Mouse (Mus musculus) midbrain, embryonic 10.5 days (tissue): ENCODE measurements around the gene Twist1. TPM values are rescaled to one million over a fixed set of nuclear protein-coding genes. Genes with fewer than 3 reads are reported as not detected.

Experiments used
- DNase-seq: peaks from one replicate; pipeline ENCODE4 v3.0.0-alpha.2; 2017; ENCODE audit warnings: low spot score
- H3K27ac ChIP-seq: fragments of 300-500 bp; sonication (generic); replicated peaks from 2 replicates; pipeline ENCODE4 v1.5.1; 2016; ENCODE audit warnings: mild to moderate bottlenecking
- H3K27me3 ChIP-seq: fragments of 300-500 bp; sonication (generic); 2 replicates; pipeline ENCODE4 v1.6.1; 2016; ENCODE audit warnings: low read depth, mild to moderate bottlenecking; ENCODE audit not compliant: poor library complexity, severe bottlenecking
- H3K36me3 ChIP-seq: fragments of 300-500 bp; sonication (generic); 2 replicates; pipeline ENCODE4 v1.6.1; 2016; ENCODE audit warnings: mild to moderate bottlenecking, moderate library complexity
- H3K4me1 ChIP-seq: fragments of 300-500 bp; sonication (generic); 2 replicates; pipeline ENCODE4 v1.6.1; 2016
- H3K4me3 ChIP-seq: fragments of 300-500 bp; sonication (generic); 2 replicates; pipeline ENCODE4 v1.5.1; 2016; ENCODE audit warnings: mild to moderate bottlenecking, moderate library complexity
- H3K9me3 ChIP-seq: fragments of 300-500 bp; sonication (generic); replicated peaks from 2 replicates; pipeline ENCODE4 v1.6.1; 2016; ENCODE audit warnings: mild to moderate bottlenecking
- whole genome bisulfite sequencing: fragments of 180-500 bp; shearing (Covaris S2); methylation state at CpG from one replicate; pipeline ENCODE4 v1.1.7; 2016; 5-methylcytosine and 5-hydroxymethylcytosine counted together
- polyA plus RNA-seq: library from polyadenylated mRNA; unstranded; fragments of >200 nt; fragmentation: Nextera tagmentation; extraction: Ambion mirVana; gene quantifications from 2 replicates; pipeline ENCODE4 v1.2.1, GENCODE M21; 2016

The Twist1 gene
- 7.6 and 8.5 TPM in 2 replicates for polyA plus RNA-seq

- no peaks in the 10 kb centered on the region for H3K36me3 ChIP-seq
- H3K4me3 ChIP-seq, result peak within 1 kb of the TSS; percentile 64
- H3K27me3 ChIP-seq, result peaks cover 100% of the 10 kb centered on the region
- peak; percentile 79 for DNase-seq
- no peaks in the 10 kb centered on the region for H3K9me3 ChIP-seq
- H3K4me1 ChIP-seq, result peaks cover 40% of the 10 kb centered on the region
- WGBS, result under 1% methylated on average over 91 of the region's 105 CpGs
- peak within 1 kb of the TSS; percentile 83 for H3K27ac ChIP-seq
Measured at GRCm38 (mm10) chr12:33957400-33958240, at the start of gene Twist1. Twist1 (plus strand) TSS chr12:33957671.

GRCm38 (mm10) chr12:33926751-33927150 lies 30.7 kb upstream of the Twist1 start:
- no peak for DNase-seq
- H3K4me1 ChIP-seq, result peaks cover 27% of the 10 kb centered on the region
- peaks cover 47% of the 10 kb centered on the region for H3K27me3 ChIP-seq
- H3K27ac ChIP-seq, result no peak overlapping the region
- H3K9me3 ChIP-seq, result no peaks in the 10 kb centered on the region
- 7% methylated on average over 3 of the region's 3 CpGs for WGBS
- H3K4me3 ChIP-seq, result no peak overlapping the region
- no peaks in the 10 kb centered on the region for H3K36me3 ChIP-seq

- Histone ChIP-seq H3K4me1 (peaks cover 27% of the 10 kb centered on the region), H3K27ac (peak overlapping the region; percentile 58), H3K4me3 (peak overlapping the region; percentile 57), H3K36me3 (no peaks in the 10 kb centered on the region), H3K27me3 (peaks cover 47% of the 10 kb centered on the region), H3K9me3 (no peaks in the 10 kb centered on the region)
- under 1% methylated on average over 15 of the region's 15 CpGs for WGBS
- DNase-seq, result peak; percentile 57
Measured at GRCm38 (mm10) chr12:33927334-33928098, 30.0 kb upstream of the Twist1 start.

- peaks cover 47% of the 10 kb centered on the region for H3K27me3 ChIP-seq
- DNase-seq, result peak; percentile 44
- H3K4me1 ChIP-seq, result peaks cover 27% of the 10 kb centered on the region
- H3K36me3 ChIP-seq, result no peaks in the 10 kb centered on the region
- peak within 1 kb of the TSS; percentile 58 for H3K27ac ChIP-seq
- H3K9me3 ChIP-seq, result no peaks in the 10 kb centered on the region
- under 1% methylated on average over 39 of the region's 39 CpGs for WGBS
- H3K4me3 ChIP-seq, result peak within 1 kb of the TSS; percentile 57
Measured at GRCm38 (mm10) chr12:33928331-33929192, 28.9 kb upstream of the Twist1 start, which contains the start of gene Ferd3l. Ferd3l (plus strand) TSS chr12:33928425.

GRCm38 (mm10) chr12:33952843-33953242 lies 4.6 kb upstream of the Twist1 start:
- Histone ChIP-seq H3K9me3 (no peaks in the 10 kb centered on the region), H3K36me3 (no peaks in the 10 kb centered on the region), H3K4me3 (no peak overlapping the region), H3K27me3 (peaks cover 53% of the 10 kb centered on the region), H3K4me1 (peaks cover 21% of the 10 kb centered on the region), H3K27ac (no peak overlapping the region)
- DNase-seq, result no peak
- WGBS, result 5% methylated on average over 3 of the region's 3 CpGs

GRCm38 (mm10) chr12:33954931-33955565 lies 2.4 kb upstream of the Twist1 start:
- no peaks in the 10 kb centered on the region for H3K36me3 ChIP-seq
- WGBS, result 4% methylated on average over 8 of the region's 8 CpGs
- H3K4me1 ChIP-seq, result peaks cover 35% of the 10 kb centered on the region
- H3K27ac ChIP-seq, result no peak overlapping the region
- no peaks in the 10 kb centered on the region for H3K9me3 ChIP-seq
- H3K27me3 ChIP-seq, result peaks cover 75% of the 10 kb centered on the region
- DNase-seq, result peak; percentile 23
- no peak overlapping the region for H3K4me3 ChIP-seq

GRCm38 (mm10) chr12:33955606-33956295 lies 1.7 kb upstream of the Twist1 start:
- WGBS, result 1% methylated on average over 28 of the region's 28 CpGs
- Histone ChIP-seq H3K36me3 (no peaks in the 10 kb centered on the region), H3K4me3 (peak overlapping the region; percentile 35), H3K9me3 (no peaks in the 10 kb centered on the region), H3K27ac (0 out of 2 replicates have a peak overlapping the region, but pooled peaks have one; percentile 59), H3K27me3 (peaks cover 82% of the 10 kb centered on the region), H3K4me1 (peaks cover 35% of the 10 kb centered on the region)
- DNase-seq, result peak; percentile 73

- peak; percentile 54 for DNase-seq
- WGBS, result under 1% methylated on average over 43 of the region's 43 CpGs
- peak overlapping the region; percentile 83; the same call in 1 of the 2 replicates for H3K27ac ChIP-seq
Measured at GRCm38 (mm10) chr12:33956576-33957399, 683 bp upstream of the Twist1 start.

GRCm38 (mm10) chr12:33958241-33959194 lies 1.0 kb downstream of the Twist1 start:
- DNase-seq, result no peak
- under 1% methylated on average over 55 of the region's 56 CpGs for WGBS
- Histone ChIP-seq H3K9me3 (no peaks in the 10 kb centered on the region), H3K27ac (peak overlapping the region; percentile 83), H3K27me3 (peaks cover 100% of the 10 kb centered on the region), H3K4me3 (peak overlapping the region; percentile 64), H3K36me3 (no peaks in the 10 kb centered on the region), H3K4me1 (peaks cover 40% of the 10 kb centered on the region)

More at GRCm38 (mm10) chr12:33956576-33957399, 683 bp upstream of the Twist1 start:
- H3K4me1 ChIP-seq, result peaks cover 35% of the 10 kb centered on the region
- peaks cover 92% of the 10 kb centered on the region for H3K27me3 ChIP-seq
- H3K4me3 ChIP-seq, result peak overlapping the region; percentile 64
- no peaks in the 10 kb centered on the region for H3K36me3 ChIP-seq
- H3K9me3 ChIP-seq, result no peaks in the 10 kb centered on the region

- Histone ChIP-seq H3K27ac (no peak overlapping the region), H3K4me1 (peaks cover 44% of the 10 kb centered on the region), H3K4me3 (peak overlapping the region; percentile 64), H3K27me3 (peaks cover 100% of the 10 kb centered on the region), H3K36me3 (no peaks in the 10 kb centered on the region), H3K9me3 (no peaks in the 10 kb centered on the region)
- WGBS, result 1% methylated on average over 6 of the region's 6 CpGs
- peak; percentile 31 for DNase-seq
Measured at GRCm38 (mm10) chr12:33959206-33959605, 1.7 kb downstream of the Twist1 start.
